Mouse (Mus musculus) embryo, embryonic 10 days (tissue): ENCODE measurements around the gene Igf2bp3.

Experiments
- DNase-seq: peaks from one replicate; pipeline ENCODE4 v3.0.0-alpha.2; 2015; ENCODE audit warnings: low spot score

Gene Igf2bp3

GRCm38 (mm10) chr6:49218275-49218802 lies 3.6 kb upstream of the Igf2bp3 start:
- DNase-seq: peak; percentile 62

DNA sequence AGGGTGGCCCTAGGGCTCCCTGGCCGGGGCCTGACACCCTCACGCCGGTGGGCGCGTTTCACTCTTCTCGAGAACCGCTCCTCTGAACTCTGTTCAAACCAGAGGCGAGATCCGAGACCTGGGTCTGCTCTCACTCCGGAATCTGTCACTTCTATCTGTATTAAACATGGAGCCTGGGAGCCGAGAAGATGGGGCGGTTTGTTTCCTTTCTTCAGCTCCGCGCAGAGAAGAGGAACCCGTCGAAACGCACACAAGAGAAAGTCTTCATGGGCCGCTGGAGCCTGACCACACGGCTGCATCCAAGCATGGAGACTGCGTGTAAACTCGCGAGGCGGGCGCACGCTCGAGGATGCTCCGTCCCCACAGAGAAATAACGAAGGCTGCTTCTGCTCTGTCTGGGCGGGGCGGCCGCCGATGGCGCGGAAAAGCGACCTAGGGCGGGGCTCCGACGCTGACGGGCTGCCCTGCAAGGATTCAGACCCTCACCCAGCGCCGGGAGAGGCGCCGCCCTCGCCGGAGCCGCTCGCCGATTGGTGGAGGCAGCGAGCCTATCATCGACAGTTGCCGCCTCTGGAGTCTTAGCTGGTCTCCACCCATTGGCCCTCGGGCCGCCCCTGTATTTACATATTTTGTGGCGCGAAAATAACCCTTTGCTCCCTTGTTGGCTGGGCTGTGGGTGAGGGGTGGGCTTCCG lies 3.0 kb upstream of the Igf2bp3 start:
- peak; percentile 98 for DNase-seq

DNA sequence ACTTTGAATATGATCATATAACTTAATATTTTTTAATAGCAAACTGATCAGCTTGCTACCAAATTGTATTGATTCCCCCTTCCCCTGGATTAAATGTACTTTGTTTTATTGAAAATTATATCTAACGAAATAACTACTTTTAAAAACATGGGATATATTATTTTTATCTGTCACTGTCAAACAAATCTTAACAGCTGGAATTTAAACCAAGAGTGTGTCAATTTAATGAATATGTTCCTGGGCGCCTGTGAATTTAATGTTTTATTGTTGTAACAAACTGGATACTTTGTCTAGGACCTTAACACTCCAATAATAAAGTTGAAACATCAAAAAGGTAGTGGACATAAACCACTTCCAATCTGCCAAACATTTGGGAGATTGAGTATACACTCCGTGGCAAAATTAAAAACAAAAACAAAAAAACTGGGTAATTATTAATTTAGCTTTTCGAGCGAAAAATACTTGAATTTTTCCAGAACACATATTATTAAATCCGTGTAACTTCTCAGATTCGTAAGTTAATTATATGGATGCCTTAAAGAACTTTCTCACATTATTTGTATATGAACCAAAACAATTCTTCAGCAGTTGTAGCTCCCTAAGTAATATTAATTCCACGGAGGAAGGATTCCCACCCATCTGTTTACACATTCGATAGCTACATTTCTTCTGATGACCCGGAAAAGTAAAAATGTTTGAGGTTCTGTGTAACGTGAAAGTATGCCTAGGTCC lies 2.2 kb upstream of the Igf2bp3 start:
- no peak for DNase-seq

DNA sequence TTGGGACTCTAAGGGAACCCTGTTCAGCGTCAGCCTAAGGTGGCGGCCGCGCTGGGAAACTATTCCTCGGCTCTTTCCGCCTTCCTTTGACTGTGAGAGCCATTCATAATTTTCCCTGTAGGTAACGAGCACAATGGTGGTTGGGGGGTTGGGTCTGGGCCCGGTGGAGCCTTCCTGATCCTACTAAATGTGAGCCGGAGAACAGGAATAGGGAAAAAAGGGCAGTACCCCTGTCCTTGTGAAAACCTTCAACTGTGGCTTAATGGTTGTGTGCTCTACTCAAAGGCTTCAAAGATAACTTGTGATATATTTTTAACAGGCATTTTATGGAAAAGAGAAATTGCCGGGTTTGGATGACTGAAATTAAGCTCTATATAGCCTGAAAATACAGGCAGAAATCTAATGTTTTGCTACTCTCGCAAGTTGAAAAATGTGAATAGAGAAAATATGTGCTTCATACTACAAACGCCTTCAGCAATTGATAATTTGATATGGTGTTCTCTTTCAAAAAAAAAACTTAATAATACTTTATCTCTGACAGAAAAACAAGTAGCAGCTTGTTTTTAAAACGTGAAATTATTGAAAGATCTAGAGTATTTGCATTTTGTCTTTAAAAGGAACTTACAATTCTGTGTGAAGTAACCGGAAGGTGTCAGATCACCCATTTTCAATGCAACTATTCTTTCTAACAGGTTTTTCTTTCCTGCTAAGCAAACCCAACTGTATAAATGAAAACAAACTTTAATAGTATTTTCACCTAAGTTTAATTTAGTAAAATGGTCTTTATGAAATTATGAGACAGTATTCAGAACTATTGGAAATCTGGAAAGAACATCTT lies 1.2 kb upstream of the Igf2bp3 start:
- DNase-seq: peak; percentile 75

- peak; percentile 92 for DNase-seq
These were observed 450 bp downstream of the Igf2bp3 start for GRCm38 (mm10) chr6:49214086-49214927.

GRCm38 (mm10) chr6:49213581-49214085 lies 1.1 kb downstream of the Igf2bp3 start:
- peak; percentile 21 for DNase-seq

DNA sequence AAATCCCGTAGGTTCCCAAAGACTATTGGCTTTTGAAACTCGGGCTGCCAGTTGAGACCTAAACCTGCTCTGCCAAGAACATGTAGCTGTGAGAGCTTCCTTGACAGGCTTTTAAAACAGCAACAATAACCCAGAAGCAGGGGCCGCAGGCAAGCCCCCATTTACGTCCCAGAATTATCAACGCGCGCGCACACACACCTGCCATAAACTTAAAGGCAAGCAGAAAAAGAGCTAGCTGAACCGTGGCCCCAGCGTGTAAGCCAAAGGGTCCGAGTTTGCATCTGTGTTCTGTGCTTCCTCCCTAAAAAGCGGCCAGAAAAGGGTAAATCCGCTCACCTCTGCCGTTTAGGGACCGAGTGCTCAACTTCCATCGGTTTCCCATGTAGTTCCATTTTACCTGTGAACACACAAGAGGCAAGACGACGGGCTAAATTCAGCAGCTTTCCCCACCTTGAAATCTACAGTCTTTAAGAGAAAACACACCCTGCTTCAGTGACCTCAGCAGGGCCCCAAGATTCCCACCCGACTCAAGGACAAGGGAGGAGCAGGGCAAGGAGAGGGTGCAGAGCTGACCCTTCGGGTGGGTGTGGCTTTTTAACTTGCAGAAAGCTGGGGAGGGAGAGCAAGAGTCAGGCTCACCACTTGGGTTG lies 1.7 kb downstream of the Igf2bp3 start:
- DNase-seq: peak; percentile 24

DNA sequence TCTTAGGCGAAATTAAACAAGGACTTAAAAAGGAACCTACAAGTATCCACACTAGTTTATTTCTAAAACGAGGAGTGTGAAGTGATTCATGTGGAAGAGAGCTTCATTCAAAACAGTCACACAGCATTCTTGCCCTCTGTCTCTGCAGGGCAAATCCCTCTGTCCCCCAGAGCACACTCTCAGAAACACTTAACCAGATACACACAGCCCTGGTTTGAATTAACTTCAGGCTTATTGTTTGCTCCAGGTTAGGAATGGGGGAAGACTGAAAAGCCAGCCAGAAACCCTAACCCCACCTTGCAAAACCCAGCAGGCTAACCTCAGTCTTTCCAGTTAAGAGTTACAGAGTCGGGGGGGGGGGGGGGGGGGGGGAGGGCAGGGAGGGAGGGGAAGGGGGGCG lies 2.6 kb downstream of the Igf2bp3 start:
- peak; percentile 54 for DNase-seq

GRCm38 (mm10) chr6:49211596-49211995 lies 3.2 kb downstream of the Igf2bp3 start:
- no peak for DNase-seq

GRCm38 (mm10) chr6:49209881-49210854 lies 4.6 kb downstream of the Igf2bp3 start:
- peak; percentile 87 for DNase-seq

- DNase-seq: peak; percentile 37
These were observed 5.8 kb downstream of the Igf2bp3 start for GRCm38 (mm10) chr6:49208935-49209334.

- no peak for DNase-seq
These were observed 6.3 kb downstream of the Igf2bp3 start for GRCm38 (mm10) chr6:49208297-49208930.

GRCm38 (mm10) chr6:49206416-49206815 lies 8.3 kb downstream of the Igf2bp3 start:
- no peak for DNase-seq

- DNase-seq: peak; percentile 39
These were observed 19.6 kb downstream of the Igf2bp3 start for GRCm38 (mm10) chr6:49195188-49195587.

- DNase-seq: no peak
These were observed 20.2 kb downstream of the Igf2bp3 start for GRCm38 (mm10) chr6:49194536-49194935.

GRCm38 (mm10) chr6:49189363-49189762 lies 25.4 kb downstream of the Igf2bp3 start:
- no peak for DNase-seq

DNA sequence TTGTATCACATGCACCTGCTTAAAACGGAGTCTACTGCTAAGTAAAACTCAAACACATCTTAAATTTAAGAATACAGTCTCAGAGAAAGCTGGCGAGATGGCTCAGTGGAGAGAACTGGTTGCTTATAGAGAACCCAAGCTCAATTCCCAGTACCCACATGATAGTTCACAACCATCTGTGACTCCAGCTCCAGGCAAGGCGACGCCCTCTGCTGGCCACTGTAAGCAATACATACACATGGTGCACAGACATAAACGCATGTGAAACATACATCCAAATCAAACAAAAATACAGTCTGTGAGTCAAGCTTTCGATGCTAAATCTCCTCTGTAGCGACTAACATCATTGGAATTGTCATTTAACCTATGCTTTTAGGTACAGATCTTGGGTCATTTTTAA lies 27.5 kb downstream of the Igf2bp3 start:
- no peak for DNase-seq

DNA sequence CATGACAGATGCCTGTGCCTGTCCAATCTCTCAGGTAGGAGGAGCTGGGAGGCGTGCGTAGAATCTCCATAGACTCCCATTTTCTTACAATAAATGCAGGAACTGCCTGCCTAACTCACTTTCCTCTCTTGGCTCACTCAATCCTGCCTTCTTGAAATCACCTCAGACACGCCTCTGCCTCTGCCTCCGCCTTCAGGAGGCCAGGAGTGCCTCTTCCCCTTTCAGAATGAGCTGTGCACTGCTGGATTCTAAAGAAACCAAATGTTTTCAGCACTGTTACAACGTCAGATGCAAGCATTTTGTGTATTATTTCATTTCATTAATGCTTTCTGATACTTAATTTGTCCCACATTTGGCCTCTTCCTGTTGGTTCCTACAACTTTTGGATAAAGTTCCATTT lies 38.7 kb downstream of the Igf2bp3 start:
- no peak for DNase-seq

DNA sequence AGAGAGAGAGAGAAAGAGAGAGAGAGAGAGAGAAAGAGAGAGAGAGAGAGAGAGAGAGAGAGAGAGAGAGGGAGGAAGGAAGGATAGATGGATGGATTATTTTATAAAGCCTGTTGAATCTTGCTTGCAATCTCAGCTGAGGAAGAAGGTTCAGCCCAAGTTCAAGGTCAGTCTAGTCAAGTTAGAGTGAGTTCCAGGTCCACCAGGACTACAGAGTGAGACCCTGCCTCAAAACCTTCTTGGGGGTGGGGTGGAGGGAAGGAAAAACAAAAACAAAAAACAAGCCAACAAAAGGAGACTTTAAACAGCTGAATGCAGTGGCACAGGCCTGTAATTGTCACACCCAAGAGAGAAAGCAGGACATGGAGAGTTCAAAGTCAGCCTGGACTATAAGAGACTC lies 40.1 kb downstream of the Igf2bp3 start:
- DNase-seq: no peak
